In genomic region chr11:30781612-30782011, GRCm38 (mm10) we compare ENCODE assay signal across 19 mouse cellular contexts.
"Had no signal": no experiment of that assay in that cellular context is flagged by ENCODE, and none has a peak within 500 bp of the region (broad histone marks: within the 10 kb centered on the region; RNA-seq: fewer than 3 reads in every experiment).

No protein-coding gene starts in this region.

- H3K9me3 ChIP-seq: midbrain, embryonic 12.5 days; neural tube, embryonic 13.5 days; neural tube, embryonic 15.5 days had no signal

- H3K36me3 ChIP-seq: midbrain, embryonic 12.5 days; neural tube, embryonic 13.5 days; neural tube, embryonic 15.5 days had no signal

- ATAC-seq: midbrain, embryonic 16.5 days had no signal

- H3K4me3 ChIP-seq: midbrain, embryonic 10.5 days; midbrain, embryonic 12.5 days; myocyte; neural tube, embryonic 13.5 days; neural tube, embryonic 15.5 days had no signal

- H3K4me2 ChIP-seq: lung, embryonic 14.5 days; midbrain, embryonic 12.5 days; neural tube, embryonic 13.5 days; neural tube, embryonic 15.5 days had no signal

- DNase-seq: lung, adult 18-20 months; lung, embryonic 14.5 days; lung, postnatal 10 days; lung, postnatal 4 days; midbrain, embryonic 14.5 days; retina, postnatal 1 day; right cerebral cortex, adult 18-20 months; right cerebral cortex, postnatal 25 days; right cerebral cortex, postnatal 4 days; spleen, adult 18-20 months; thymus, adult 18-20 months; thymus, postnatal 14 days; thymus, postnatal 36 days had no signal

- H3K27me3 ChIP-seq: midbrain, embryonic 12.5 days; neural tube, embryonic 13.5 days; neural tube, embryonic 15.5 days had no signal

- H3K9ac ChIP-seq: lung, embryonic 14.5 days; midbrain, embryonic 12.5 days; neural tube, embryonic 13.5 days; neural tube, embryonic 15.5 days had no signal

- H3K27ac ChIP-seq: midbrain, embryonic 10.5 days; midbrain, embryonic 12.5 days; neural tube, embryonic 13.5 days; neural tube, embryonic 15.5 days had no signal
